Mouse (Mus musculus): ENCODE measurements around the gene Dgkb.

Dgkb gene

DNA sequence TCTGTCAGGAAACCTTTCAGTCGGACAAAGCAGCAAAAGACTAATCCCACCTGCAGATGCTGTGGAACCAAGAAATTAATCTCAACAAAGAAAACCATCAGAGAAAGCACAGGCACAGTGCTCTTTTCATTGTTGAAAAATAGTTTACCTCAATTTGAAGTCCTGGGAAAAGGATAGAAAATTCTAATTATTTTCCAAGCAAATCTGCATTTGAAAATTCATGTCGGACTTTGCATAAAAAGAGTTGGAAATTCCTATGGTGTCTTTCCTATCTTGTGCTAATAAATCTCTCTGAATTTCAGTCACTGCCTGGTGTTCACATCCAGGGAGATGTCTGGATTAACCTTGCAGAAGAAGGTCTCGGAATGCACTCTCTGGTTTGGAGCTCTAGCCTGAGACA, at the start of gene Dgkb:
Dgkb (plus strand) TSS at position 301 of the 400 bp plus-strand sequence.
- DNase-seq (ENCODE audit: low spot score) = no peak

DNA sequence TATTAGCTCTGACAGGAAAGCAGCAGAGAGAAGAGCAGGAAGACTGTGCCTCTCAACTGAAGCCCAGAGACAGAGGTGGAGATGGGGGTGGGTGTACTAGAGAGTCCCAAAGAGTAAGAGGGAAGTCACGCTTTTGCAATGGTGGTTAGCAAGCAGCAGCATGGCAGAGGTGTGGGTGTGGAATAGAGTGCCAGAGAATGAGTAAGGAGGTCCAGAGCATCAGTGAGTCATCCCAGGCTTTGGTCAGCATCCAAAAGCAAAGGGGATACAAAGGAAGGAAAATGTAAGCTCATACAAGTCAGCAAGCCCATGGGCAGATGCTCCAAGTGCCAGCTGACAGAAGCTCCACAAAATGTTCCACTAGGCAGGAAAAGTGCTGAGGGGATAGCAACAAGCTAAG, 47.7 kb upstream of the Dgkb start:
- DNase-seq (ENCODE audit: low spot score) = no peak

DNA sequence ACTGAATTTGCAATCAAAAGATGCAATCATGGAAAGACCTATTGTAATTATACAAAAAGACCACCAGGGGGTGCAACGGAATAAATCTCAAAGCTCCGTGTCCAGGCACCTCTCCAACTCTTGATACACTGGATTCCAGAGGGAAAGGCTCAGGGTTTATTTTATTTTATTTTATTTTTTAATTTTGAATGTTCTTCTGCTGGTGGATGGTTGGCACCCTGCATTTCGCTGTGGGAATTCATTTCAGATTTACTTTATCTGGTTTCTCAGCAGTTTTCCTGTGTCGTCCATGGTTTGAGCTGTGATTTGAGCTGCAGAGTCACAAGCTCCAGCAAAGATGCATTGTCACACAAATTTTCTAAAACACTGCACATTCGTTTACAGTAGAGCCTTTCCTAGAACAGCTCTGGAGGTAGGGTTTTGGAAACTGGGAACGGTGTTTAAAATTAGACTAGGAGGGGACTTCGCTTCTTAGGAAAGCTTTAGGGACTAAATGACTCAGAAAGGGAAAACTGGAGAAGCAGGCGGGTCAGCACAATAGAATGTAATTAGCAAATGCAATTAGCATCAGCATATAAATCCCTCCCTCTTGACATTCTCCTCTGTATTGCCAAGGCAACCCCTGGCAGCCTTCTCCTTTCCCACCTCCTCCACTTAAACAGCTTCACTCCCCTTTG, 43.7 kb upstream of the Dgkb start:
- peak; percentile 22 for DNase-seq (ENCODE audit: low spot score)

DNA sequence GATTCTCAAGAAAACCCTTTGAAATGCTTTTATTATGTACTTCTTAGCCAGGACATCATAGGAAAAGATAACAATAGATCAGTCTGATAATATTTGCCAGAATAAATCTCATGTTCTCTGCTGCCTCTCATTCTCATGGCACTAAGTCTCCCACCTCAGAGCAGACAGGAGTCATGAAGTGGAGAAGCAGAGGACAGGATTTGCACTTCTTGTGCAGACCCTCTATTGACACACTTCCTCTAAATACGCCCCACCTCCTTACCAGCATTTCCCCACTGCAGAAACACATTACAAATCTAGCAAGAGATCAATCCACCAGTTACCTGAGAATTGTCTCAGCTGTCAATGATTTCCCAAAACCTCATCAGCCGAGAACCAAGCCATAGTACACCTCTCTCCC, 42.9 kb upstream of the Dgkb start:
- DNase-seq (ENCODE audit: low spot score) = no peak

DNA sequence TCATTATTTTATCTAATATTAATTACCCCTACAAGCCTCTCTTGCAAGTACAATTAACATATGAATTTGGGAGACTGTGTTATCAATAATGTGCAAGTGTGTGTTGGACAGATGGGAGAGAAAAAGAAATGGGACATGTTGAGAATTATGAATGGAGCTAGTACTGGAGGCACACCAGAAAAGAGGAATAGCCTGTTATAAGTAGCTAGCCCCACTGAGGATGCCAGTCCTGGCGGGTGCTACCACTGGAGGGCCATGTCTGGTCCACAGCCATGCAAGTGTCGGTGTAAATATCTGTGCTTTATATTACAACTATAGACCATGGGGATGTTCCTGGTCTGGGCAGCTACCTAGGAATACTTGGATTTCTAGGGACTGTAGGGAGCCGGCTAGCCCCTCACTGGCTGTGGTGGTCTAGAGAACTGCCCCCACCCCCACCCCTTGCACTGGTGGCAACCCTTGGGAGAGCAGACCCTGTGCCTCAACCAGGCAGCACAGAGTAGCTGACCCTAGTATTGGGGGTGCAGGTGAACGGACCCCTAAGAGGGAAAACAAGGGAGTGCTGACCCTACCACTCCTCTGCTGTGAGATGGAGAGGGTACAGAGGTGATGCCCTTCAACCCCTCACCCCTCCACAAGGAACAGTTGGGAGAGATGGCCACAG, 21.1 kb upstream of the Dgkb start:
- no peak for DNase-seq (ENCODE audit: low spot score)

DNA sequence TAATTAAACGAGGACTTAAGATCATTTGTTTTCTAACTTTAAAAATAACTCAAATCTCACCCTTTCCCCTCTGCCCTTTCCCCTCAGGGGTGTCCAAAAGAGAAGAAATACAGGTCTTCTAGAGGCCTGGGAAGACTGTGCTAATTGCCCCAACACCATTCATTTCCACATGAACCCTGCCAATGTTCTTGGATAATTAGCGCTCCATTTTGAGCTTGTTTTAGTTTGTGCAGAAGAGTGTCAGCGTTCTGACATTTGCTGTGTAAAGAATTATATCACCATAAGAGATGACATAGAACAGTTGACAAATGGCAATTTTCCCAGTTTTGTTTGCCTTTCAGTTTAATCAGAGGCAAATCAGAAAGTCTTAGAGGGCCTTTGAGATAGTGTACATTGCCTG, 3.4 kb upstream of the Dgkb start:
- no peak for DNase-seq (ENCODE audit: low spot score)

DNA sequence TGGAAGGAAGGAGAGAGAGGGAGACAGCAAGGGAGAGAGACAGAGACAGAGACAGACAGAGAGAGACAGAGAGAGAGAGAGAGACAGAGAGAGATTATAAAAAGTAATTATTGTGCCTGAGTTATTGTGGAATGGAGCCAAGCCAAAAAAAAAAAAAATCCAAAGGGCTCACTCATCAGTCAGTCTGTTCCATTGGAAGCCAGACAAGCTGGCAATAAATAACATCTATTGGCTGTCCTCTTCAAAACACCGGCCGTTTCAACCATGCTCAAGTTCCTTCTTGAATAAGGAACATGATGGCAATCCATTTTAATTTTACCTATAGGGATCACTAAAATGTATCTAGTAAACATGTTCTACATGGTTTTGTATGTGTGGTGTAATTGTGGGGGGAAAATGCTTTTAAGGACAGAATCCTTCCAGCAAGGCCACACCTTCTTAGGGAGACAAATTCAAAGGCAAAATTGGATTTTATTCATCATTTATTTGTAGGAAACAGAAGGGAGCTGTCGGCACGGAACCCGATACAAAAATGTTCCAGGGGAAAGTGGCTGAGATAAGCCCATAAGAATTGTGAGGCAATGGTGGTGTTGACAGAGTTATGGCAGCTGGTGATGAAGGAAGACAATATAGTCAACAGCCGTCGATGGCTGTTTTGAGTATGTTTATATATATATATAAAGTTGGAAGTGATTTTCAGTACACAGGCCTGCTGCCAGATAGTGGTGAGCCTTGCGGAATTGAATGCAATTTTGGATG, 3.7 kb downstream of the Dgkb start:
- no peak for DNase-seq (ENCODE audit: low spot score)

DNA sequence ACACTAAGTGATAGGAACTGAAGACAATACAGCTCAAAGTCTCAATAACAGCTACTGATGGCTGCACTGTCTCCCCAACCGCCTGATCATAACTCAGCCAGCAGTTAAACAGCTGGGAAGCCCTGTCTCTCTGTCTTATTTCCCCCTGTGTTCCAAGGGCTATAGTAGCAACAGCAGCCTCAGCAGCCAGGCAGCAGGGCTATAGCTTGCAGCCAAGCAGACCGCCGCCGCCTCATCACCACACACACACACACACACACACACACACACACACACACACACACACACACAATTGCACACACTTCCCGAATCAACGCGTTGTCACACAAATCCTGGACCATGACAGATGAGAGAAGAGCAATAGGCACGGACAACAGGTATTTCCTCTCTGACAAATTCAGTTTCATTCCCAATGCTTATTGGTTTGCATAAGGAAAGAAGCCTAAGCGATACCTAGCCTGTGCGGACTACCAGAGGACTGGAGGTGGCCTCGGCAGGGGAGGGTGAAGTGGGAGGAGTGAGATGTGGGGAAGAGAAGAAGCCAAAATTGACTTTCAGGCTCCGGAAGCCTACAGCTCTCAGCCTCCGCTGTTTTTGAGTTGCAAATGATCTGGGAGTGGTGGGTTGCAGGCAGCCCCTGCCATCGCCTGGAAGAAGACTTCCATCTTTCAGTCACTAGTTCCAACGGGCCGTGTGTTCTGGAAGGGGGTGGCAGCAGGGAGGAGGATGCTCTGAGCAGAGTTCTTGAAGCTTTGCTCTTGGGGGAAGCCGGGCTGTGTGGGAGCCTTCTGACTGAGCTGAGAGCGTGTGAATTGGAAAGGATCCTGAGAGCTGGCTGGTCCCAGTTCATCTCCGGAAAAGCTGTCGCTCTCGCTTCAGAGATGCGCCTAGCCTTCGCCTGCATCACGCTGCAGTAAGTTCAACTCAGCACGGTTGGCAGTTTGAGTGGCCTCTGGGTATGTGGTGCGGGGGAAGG, 62.8 kb downstream of the Dgkb start:
- no peak for DNase-seq (ENCODE audit: low spot score)

DNA sequence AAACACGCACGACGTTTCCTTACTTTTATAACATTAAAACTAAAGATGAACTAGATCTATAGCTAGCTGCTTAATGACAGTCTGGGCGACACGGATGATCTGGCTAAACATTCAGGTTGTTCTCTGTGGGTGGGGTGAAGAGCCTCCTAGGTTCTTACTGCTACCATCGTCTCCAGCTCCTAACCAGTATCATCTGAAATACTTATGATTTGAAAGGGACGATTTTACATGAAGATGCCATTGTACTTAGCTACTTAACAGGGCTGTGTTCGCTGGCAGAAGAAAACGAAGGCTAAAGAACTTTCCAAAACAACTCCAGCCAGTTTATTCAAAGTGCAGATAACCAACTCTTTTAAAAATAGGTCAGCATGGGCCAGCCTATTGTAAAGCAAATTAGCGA, 63.9 kb downstream of the Dgkb start:
- no peak for DNase-seq (ENCODE audit: low spot score)

DNA sequence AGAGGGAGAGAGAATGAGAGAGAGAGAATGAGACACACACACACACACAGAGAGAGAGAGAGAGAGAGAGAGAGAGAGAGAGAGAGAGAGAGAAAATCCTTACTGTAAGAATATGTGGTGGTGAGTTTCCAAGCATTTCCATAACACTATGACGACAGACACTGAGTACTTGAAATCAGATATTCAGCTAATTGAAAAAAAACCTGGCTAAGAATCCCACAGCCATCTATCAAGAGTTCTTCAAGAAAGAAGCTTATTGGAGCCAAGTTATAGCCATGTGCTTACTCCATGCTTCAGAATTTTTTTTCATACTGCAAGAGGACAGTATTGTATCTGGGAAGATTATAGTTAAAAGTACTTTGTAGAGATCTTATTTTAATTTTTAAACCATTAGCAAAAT, 65.3 kb downstream of the Dgkb start:
- no peak for DNase-seq (ENCODE audit: low spot score)

DNA sequence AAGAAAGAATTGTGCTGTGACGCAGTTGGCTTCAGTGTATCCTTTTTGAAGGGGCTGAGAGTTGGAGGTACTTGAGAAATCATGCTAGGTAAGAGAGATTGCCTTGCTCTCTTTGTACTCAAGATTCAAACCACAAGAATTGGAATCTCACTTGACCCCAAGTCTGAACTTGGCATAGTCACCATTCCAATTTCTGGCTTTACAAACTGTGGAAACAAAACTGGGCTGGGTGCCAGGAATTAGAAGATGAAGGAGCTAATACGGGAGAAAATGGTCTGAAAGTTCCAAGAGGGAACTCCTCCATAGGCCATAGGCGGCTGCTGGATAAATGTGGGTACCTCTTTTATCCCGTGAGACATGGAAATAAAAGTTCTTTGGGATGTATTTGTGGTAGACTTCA, 66.3 kb downstream of the Dgkb start:
- no peak for DNase-seq (ENCODE audit: low spot score)

DNA sequence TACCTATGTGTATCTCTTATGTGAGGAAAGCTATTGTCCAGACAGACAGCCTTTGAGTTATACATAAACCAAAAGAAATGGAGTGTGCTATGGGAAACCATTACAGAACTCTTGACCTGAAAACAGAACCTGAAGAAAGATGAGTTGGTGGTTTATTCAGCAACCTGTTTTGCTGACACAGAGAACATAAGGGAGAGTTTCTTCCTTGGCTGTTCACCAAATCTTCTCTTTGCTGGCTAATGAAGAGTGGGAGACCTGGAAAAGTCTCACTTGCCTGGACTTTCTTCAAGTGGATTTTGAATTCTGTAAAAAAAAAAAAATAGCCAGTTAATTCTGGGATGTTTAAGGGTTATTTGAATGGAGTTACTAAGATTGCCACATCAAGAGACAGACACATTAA, 71.1 kb downstream of the Dgkb start:
- DNase-seq (ENCODE audit: low spot score) = no peak

DNA sequence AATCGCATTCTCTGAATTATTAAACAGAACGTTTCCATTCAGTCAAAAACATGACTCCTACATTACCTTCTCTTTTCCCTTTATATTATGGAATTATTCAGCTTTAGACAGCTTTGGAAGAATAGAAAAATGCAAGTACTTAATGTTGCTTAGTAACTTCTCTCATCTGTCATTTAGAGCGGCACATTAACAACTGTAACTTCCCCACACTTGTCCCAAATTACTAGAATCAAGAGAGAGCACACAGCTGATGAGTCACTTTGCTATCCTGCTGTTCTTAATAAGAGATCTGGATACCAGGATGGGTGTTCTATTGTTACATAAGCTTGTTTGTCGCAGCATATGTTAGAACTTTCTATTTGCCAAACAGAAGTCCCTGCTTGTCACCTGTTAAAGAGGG, 71.9 kb downstream of the Dgkb start:
- no peak for DNase-seq (ENCODE audit: low spot score)

DNA sequence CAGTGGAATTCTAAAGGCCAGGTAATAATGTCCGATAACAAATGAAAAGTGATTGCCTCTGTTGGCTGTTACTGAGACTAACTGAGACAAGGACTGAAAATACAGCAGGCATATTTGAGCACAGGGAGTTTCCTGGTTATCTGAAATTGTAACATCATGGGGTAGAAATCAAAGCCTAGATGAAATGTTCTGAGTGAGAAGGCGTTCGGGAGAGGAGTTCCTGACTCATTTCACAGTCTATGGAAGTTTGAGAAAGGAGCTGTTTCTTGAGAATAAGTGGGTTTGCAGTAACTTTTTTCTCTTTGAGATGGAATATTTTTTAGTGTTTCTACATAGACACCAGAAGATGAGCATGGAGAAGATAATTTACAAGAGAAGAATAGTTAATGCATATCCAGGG, 73.8 kb downstream of the Dgkb start:
- DNase-seq (ENCODE audit: low spot score) = no peak

DNA sequence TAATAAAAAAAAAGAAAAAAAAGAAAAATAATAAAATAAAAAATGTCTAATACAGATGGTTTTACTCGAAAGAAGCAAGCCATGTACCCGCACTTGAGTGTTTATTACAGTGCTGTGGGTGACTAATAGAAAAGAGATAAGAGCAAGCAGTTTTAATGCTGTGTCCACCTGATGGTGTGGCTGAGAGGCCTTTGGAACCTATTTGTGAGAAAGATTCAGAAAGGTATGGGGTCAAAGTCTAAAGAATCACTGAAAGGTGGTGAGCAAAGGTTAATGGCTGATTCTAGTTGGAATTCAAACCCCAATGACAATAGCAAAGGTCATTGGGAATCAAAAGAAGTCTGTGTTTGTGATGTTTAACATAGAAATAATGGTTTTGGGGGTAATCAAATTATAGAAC, 124.6 kb downstream of the Dgkb start:
- DNase-seq (ENCODE audit: low spot score) = no peak

DNA sequence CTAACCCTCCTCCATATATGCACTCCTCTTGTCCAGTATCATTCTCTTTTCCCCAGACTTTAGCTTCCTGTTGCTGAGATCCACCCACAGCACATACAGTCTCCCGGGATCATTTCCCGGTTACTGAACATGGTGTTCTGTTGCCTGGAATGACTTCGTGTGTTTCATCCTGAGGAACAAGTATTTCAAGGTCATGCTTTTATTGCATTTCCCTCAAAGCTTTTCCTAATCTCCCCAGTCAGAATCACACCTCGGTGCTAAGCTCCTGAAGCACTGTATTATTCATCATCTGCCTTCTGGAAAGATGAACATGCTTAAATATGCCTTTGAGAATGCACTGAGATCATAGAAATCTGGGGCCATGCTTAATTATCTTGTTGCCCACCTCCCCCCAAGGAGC, 138.7 kb downstream of the Dgkb start:
- no peak for DNase-seq (ENCODE audit: low spot score)

DNA sequence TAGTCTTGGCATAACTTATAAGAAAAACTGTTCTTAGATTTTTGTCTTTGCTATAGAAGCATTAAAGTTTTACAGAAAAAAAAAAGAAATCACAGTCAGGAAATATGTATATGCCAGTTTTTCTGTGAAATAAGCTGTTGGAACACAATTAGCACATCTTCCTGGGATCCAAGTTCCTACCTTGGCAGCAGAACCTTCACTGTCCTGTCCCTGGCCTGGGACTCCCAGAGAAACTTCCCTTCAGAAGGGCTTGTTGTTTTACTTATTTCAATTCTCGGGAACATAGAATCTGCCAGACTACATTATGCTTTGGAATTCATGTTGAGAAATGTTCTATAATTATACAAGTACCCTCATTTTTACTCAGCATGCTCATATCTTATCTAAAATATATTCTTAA, 154.0 kb downstream of the Dgkb start:
- no peak for DNase-seq (ENCODE audit: low spot score)

DNA sequence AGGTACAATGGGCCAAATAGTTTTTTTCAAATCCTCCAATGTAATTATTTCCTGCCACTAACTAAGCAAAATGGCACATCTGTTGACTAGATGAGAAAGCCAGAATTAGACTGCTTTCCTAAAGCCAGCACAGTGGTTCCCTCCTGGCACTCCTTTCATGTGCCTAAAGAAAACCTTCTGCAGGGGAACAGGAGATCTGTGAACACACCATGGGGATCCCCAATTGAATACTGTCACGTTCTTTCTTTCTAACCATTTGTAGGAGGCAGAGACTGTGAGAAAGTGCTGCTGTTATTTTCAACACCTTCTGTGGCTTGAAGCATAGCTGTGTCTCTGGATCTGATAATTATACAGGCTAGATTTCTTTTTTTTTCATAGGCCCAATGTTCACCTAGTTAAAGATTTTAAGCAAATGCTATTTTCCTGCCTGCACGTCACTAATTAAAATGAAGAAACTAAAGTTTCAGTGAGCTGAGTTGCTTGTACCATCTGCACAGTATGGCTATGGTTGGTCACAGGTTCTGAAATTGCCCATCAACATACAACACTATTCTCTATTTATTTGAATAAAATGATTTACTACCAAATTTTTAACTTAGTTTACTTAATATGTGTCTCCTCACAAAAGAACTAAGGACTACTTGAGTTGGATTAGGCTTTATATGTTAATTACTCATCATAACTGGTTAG, 161.1 kb downstream of the Dgkb start:
- DNase-seq (ENCODE audit: low spot score) = no peak

DNA sequence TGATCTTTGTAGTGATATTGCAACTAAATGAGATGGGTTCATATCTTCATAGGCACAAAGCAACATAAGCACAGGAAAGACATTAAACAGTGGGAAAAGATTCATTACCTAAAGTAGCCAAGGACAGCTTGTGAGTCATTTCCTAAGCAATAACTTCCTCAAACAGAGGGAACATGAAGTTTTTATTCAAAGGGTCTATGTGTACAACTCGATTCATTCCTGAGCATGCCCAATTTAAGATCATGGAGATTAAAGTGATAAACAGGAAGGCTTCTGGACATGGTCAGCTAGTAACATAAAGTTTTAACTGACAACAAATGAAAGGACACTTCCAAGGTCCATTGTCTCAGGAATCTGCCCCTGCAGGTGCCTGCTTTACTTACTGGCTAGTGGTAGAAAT, 167.8 kb downstream of the Dgkb start:
- no peak for DNase-seq (ENCODE audit: low spot score)

DNA sequence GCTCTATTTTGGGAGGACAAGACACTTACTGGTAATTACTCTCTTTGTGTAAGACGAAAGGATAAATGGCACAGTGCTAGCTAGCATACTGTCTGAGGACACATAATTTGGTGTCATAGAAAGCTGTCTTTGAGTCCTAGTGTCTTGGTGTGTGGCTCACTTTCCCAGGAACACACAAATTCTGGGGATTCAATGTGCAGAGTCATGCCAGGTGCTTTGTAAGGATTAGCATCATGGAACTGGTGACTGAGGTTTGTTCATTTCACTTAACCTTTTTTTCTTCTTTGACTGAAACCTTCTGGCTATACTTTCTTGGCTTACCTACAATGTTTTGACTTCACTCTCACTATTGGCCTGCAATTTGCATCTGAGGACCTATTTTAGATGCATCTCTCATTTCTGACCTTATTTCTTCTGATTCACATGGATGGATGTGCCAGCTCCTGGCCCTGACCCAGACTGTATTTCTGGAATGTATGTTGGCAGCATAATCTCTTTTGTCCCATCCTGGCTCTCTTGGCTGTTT, 170.6 kb downstream of the Dgkb start:
- DNase-seq (ENCODE audit: low spot score) = no peak

DNA sequence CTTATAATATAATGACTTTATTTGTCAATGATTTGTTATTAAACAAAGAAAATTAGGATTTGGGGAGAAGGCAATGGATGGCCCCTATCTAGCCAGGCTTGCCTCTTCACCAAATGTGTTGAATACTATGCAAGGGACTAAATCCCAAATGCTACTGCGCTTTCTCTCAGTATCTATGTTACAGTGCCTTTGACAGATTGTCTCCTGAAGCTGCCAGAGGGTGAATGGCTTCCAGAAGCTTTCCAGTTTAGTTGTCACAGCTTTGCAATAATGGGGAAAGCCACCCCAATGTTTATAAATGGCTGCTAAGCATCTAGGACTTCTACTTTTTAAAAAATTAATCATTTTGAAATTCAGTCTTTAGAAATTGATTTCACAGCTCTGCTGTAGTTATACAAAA, 175.7 kb downstream of the Dgkb start:
- DNase-seq (ENCODE audit: low spot score) = no peak

All from urinary bladder, postnatal 14 days (tissue).